Mouse (Mus musculus) hindbrain, embryonic 11.5 days (tissue): ENCODE results near the gene Mtmr1. TPM values are rescaled to one million over a fixed set of nuclear protein-coding genes. Genes with fewer than 3 reads are reported as not detected.
"Not testable (repeated sequence)": the region's sequence is repeated elsewhere in the genome, so short reads cannot be mapped to it uniquely, and the experiment has no call there.

Experiments used
- ATAC-seq: fragments of 200-750 bp; cut with Nextera tagmentation; 2 replicates; pipeline ENCODE4 v1.8.0; 2017; ENCODE audit warnings: mild to moderate bottlenecking, moderate TSS enrichment, moderate library complexity; ENCODE audit not compliant: low FRiP score
- DNase-seq: peaks from one replicate; pipeline ENCODE4 v3.0.0-alpha.2; 2015; ENCODE audit warnings: low spot score
- H3K27ac ChIP-seq: fragments of 300-500 bp; sonication (generic); 2 replicates; pipeline ENCODE4 v1.5.1; 2014; ENCODE audit warnings: mild to moderate bottlenecking, low read depth, low read length
- H3K27me3 ChIP-seq: fragments of 300-500 bp; sonication (generic); 2 replicates; pipeline ENCODE4 v1.6.1; 2014; ENCODE audit warnings: mild to moderate bottlenecking, low read length, moderate library complexity, mixed read lengths; ENCODE audit not compliant: control insufficient read depth, insufficient read depth
- H3K36me3 ChIP-seq: fragments of 300-500 bp; sonication (generic); 2 replicates; pipeline ENCODE4 v1.6.1; 2014; ENCODE audit warnings: mild to moderate bottlenecking, low read length, moderate library complexity, mixed read lengths; ENCODE audit not compliant: control insufficient read depth, insufficient read depth
- H3K4me1 ChIP-seq: fragments of 300-500 bp; sonication (generic); replicated peaks from 2 replicates; pipeline ENCODE4 v1.6.1; 2014; ENCODE audit warnings: low read length, mixed read lengths; ENCODE audit not compliant: control insufficient read depth, insufficient read depth
- H3K4me2 ChIP-seq: fragments of 300-500 bp; sonication (generic); replicated peaks from 2 replicates; pipeline ENCODE4 v1.6.1; 2014; ENCODE audit warnings: mild to moderate bottlenecking, low read depth, low read length
- H3K4me3 ChIP-seq: fragments of 300-500 bp; sonication (generic); 2 replicates; pipeline ENCODE4 v1.5.1; 2014; ENCODE audit warnings: low read depth, low read length
- H3K9ac ChIP-seq: fragments of 300-500 bp; sonication (generic); 2 replicates; pipeline ENCODE4 v1.6.1; 2014; ENCODE audit warnings: low read depth, low read length
- H3K9me3 ChIP-seq: fragments of 300-500 bp; sonication (generic); 2 replicates; pipeline ENCODE4 v1.6.1; 2016; ENCODE audit warnings: low read length; ENCODE audit not compliant: control insufficient read depth
- WGBS: fragments of 180-500 bp; shearing (Covaris S2); extraction: QIAGEN DNeasy Blood & Tissue Kit; methylation state at CpG from one replicate; pipeline ENCODE4 v1.1.7; 2014; 5-methylcytosine and 5-hydroxymethylcytosine counted together
- polyA plus RNA-seq: library from polyadenylated mRNA; unstranded; fragments of >200 nt; fragmentation: Nextera tagmentation; extraction: Ambion mirVana; gene quantifications from 2 replicates; pipeline ENCODE4 v1.2.1, GENCODE M21; 2014

Mtmr1 gene
- 14.6 and 14.7 TPM in 2 replicates for polyA plus RNA-seq

GRCm38 (mm10) chrX:71364554-71364991 is at the start of gene Mtmr1:
Gene Mtmr1 (plus strand): TSS chrX:71364760.
- Histone ChIP-seq H3K4me2 (peak within 1 kb of the TSS; percentile 51), H3K36me3 (no peaks in the 10 kb centered on the region), H3K4me1 (no peaks in the 10 kb centered on the region), H3K27me3 (no peaks in the 10 kb centered on the region), H3K9ac (peak within 1 kb of the TSS; percentile 60), H3K4me3 (peak within 1 kb of the TSS; percentile 51), H3K27ac (peak within 1 kb of the TSS; percentile 68; the same call in 1 of the 2 replicates), H3K9me3 (no peaks in the 10 kb centered on the region)
- peak; percentile 76 for DNase-seq
- WGBS: 33% methylated on average over 20 of the region's 47 CpGs
- peak; percentile 96 for ATAC-seq

- Histone ChIP-seq H3K36me3 (no peaks in the 10 kb centered on the region), H3K4me1 (no peaks in the 10 kb centered on the region), H3K9me3 (no peaks in the 10 kb centered on the region), H3K9ac (no peak overlapping the region), H3K4me3 (no peak overlapping the region), H3K4me2 (no peak overlapping the region), H3K27me3 (no peaks in the 10 kb centered on the region), H3K27ac (no peak overlapping the region)
- whole genome bisulfite sequencing: 67% methylated on average over 1 of the region's 1 CpGs
- ATAC-seq (no peak), DNase-seq (no peak)
Observed at GRCm38 (mm10) chrX:71352033-71352432, 12.5 kb upstream of the Mtmr1 start.

- WGBS: 64% methylated on average over 1 of the region's 1 CpGs
- no peak overlapping the region for H3K4me3 ChIP-seq
- H3K27me3 ChIP-seq: no peaks in the 10 kb centered on the region
- H3K27ac ChIP-seq: no peak overlapping the region
- DNase-seq (no peak), ATAC-seq (no peak)
- H3K4me2 ChIP-seq: no peak overlapping the region
- H3K9ac ChIP-seq: no peak overlapping the region
- H3K4me1 ChIP-seq: no peaks in the 10 kb centered on the region
- no peaks in the 10 kb centered on the region for H3K36me3 ChIP-seq
- H3K9me3 ChIP-seq: no peaks in the 10 kb centered on the region
Observed at GRCm38 (mm10) chrX:71355331-71355730, 9.2 kb upstream of the Mtmr1 start.

GRCm38 (mm10) chrX:71361793-71362192 is 2.8 kb upstream of the Mtmr1 start:
- H3K4me2 ChIP-seq, H3K36me3 ChIP-seq, DNase-seq, H3K9ac ChIP-seq, H3K27me3 ChIP-seq, ATAC-seq, H3K27ac ChIP-seq, H3K9me3 ChIP-seq, H3K4me1 ChIP-seq, H3K4me3 ChIP-seq: not testable (repeated sequence)
- 90% methylated on average over 10 of the region's 10 CpGs for WGBS

- no peaks in the 10 kb centered on the region for H3K27me3 ChIP-seq
- DNase-seq: no peak
- H3K36me3 ChIP-seq: no peaks in the 10 kb centered on the region
- H3K27ac ChIP-seq: no peak overlapping the region
- ATAC-seq: peak; percentile 4; the same call in 1 of the 2 replicates
- no peaks in the 10 kb centered on the region for H3K4me1 ChIP-seq
- peak overlapping the region; percentile 51 for H3K4me2 ChIP-seq
- 81% methylated on average over 5 of the region's 5 CpGs for WGBS
- H3K4me3 ChIP-seq: peak overlapping the region; percentile 51
- no peak overlapping the region for H3K9ac ChIP-seq
- H3K9me3 ChIP-seq: no peaks in the 10 kb centered on the region
Observed at GRCm38 (mm10) chrX:71364062-71364461, 498 bp upstream of the Mtmr1 start.

- peak; percentile 83 for ATAC-seq
- Histone ChIP-seq H3K4me2 (peak overlapping the region; percentile 51), H3K27ac (peak overlapping the region; percentile 68; the same call in 1 of the 2 replicates), H3K9me3 (no peaks in the 10 kb centered on the region), H3K4me1 (no peaks in the 10 kb centered on the region), H3K4me3 (peak overlapping the region; percentile 51), H3K27me3 (no peaks in the 10 kb centered on the region), H3K9ac (peak overlapping the region; percentile 60), H3K36me3 (no peaks in the 10 kb centered on the region)
- 18% methylated on average over 10 of the region's 20 CpGs for WGBS
- no peak for DNase-seq
Observed at GRCm38 (mm10) chrX:71365011-71365410, 451 bp downstream of the Mtmr1 start.

GRCm38 (mm10) chrX:71365510-71365909 is 950 bp downstream of the Mtmr1 start:
- Histone ChIP-seq H3K36me3 (no peaks in the 10 kb centered on the region), H3K4me2 (peak overlapping the region; percentile 51), H3K4me1 (no peaks in the 10 kb centered on the region), H3K9me3 (no peaks in the 10 kb centered on the region), H3K27me3 (no peaks in the 10 kb centered on the region), H3K27ac (no peak overlapping the region), H3K9ac (no peak overlapping the region), H3K4me3 (peak overlapping the region; percentile 51)
- DNase-seq (peak; percentile 4), ATAC-seq (no peak)
- 78% methylated on average over 3 of the region's 3 CpGs for WGBS

GRCm38 (mm10) chrX:71366973-71367372 is 2.4 kb downstream of the Mtmr1 start:
- Histone ChIP-seq H3K4me3 (no peak overlapping the region), H3K27me3 (no peaks in the 10 kb centered on the region), H3K36me3 (no peaks in the 10 kb centered on the region), H3K4me2 (no peak overlapping the region), H3K9me3 (no peaks in the 10 kb centered on the region), H3K27ac (no peak overlapping the region), H3K4me1 (no peaks in the 10 kb centered on the region), H3K9ac (no peak overlapping the region)
- ATAC-seq (no peak), DNase-seq (no peak)

- Histone ChIP-seq H3K9ac (no peak overlapping the region), H3K4me3 (no peak overlapping the region), H3K27me3 (no peaks in the 10 kb centered on the region), H3K27ac (no peak overlapping the region), H3K9me3 (no peaks in the 10 kb centered on the region), H3K4me2 (no peak overlapping the region), H3K4me1 (no peaks in the 10 kb centered on the region), H3K36me3 (no peaks in the 10 kb centered on the region)
- ATAC-seq (no peak), DNase-seq (no peak)
- 86% methylated on average over 1 of the region's 1 CpGs for WGBS
Observed at GRCm38 (mm10) chrX:71376781-71377180, 12.2 kb downstream of the Mtmr1 start.
